Comparison of ENCODE assay signal across 25 mouse cellular contexts in genomic region chr1:168135545-168135944, GRCm38 (mm10).
A peak's percentile ranks its signal among the peaks of the same experiment; 100 is the strongest.
DNase-seq lines count a peak whose midpoint lies in the region; ATAC-seq lines count a peak whose summit lies in the region.
"Had no signal": no experiment of that assay in that cellular context is flagged by ENCODE, and none has a peak within 500 bp of the region (broad histone marks: within the 10 kb centered on the region; RNA-seq: fewer than 3 reads in every experiment).

No protein-coding gene starts in this region.

- no peaks in the 10 kb centered on the region for H3K36me3 ChIP-seq in midbrain, embryonic 11.5 days (ENCODE audit: control insufficient read depth, insufficient read depth, low read length)
- no peaks in the 10 kb centered on the region for H3K36me3 ChIP-seq in midbrain, embryonic 10.5 days
- H3K36me3 ChIP-seq in midbrain, embryonic 13.5 days: no peaks in the 10 kb centered on the region
- H3K36me3 ChIP-seq in midbrain, embryonic 16.5 days (ENCODE audit: control insufficient read depth, insufficient read depth, low read length): no peaks in the 10 kb centered on the region
- H3K36me3 ChIP-seq: heart, embryonic 12.5 days; heart, embryonic 15.5 days; hindbrain, embryonic 12.5 days had no signal

- H3K27ac ChIP-seq in midbrain, embryonic 11.5 days (ENCODE audit: low read depth, low read length): no peak overlapping the region
- no peak overlapping the region for H3K27ac ChIP-seq in midbrain, embryonic 10.5 days (replicated peaks)
- peak overlapping the region; percentile 57; the same call in 1 of the 2 replicates for H3K27ac ChIP-seq in midbrain, embryonic 13.5 days
- H3K27ac ChIP-seq in midbrain, embryonic 16.5 days (ENCODE audit: low read length): no peak overlapping the region
- H3K27ac ChIP-seq: gastrocnemius, adult 2 months; heart, embryonic 15.5 days; hindbrain, embryonic 12.5 days; hindbrain, postnatal 0 days had no signal

- H3K9ac ChIP-seq in midbrain, embryonic 11.5 days (ENCODE audit: low read length): no peak overlapping the region
- H3K9ac ChIP-seq in midbrain, embryonic 13.5 days (replicated peaks): no peak overlapping the region
- H3K9ac ChIP-seq in midbrain, embryonic 16.5 days (ENCODE audit: low read depth, low read length): no peak overlapping the region
- H3K9ac ChIP-seq: forebrain, postnatal 0 days; heart, embryonic 12.5 days; heart, embryonic 15.5 days; hindbrain, embryonic 12.5 days had no signal

- no peaks in the 10 kb centered on the region for H3K9me3 ChIP-seq in midbrain, embryonic 11.5 days (ENCODE audit: control insufficient read depth, low read length)
- no peaks in the 10 kb centered on the region for H3K9me3 ChIP-seq in midbrain, embryonic 10.5 days (replicated peaks)
- no peaks in the 10 kb centered on the region for H3K9me3 ChIP-seq in midbrain, embryonic 13.5 days
- H3K9me3 ChIP-seq in midbrain, embryonic 16.5 days (replicated peaks; ENCODE audit: control insufficient read depth, low read length, poor library complexity, severe bottlenecking): no peaks in the 10 kb centered on the region
- H3K9me3 ChIP-seq: heart, embryonic 12.5 days; heart, embryonic 15.5 days; hindbrain, embryonic 12.5 days had no signal

- H3K27me3 ChIP-seq in midbrain, embryonic 11.5 days (ENCODE audit: control insufficient read depth, insufficient read depth, low read length): no peaks in the 10 kb centered on the region
- no peaks in the 10 kb centered on the region for H3K27me3 ChIP-seq in midbrain, embryonic 10.5 days (ENCODE audit: low read depth, poor library complexity, severe bottlenecking)
- no peaks in the 10 kb centered on the region for H3K27me3 ChIP-seq in midbrain, embryonic 13.5 days
- H3K27me3 ChIP-seq in midbrain, embryonic 16.5 days (ENCODE audit: control insufficient read depth, insufficient read depth, low read depth, low read length): no peaks in the 10 kb centered on the region
- H3K27me3 ChIP-seq: heart, embryonic 12.5 days; heart, embryonic 15.5 days; hindbrain, embryonic 12.5 days had no signal

- 67% methylated on average over 7 of the region's 7 CpGs for WGBS in midbrain, embryonic 11.5 days
- WGBS in midbrain, embryonic 10.5 days: 79% methylated on average over 7 of the region's 7 CpGs
- 50% methylated on average over 7 of the region's 7 CpGs for WGBS in midbrain, embryonic 13.5 days
- WGBS in midbrain, embryonic 16.5 days: 37% methylated on average over 7 of the region's 7 CpGs

- H3K4me3 ChIP-seq in midbrain, embryonic 11.5 days (ENCODE audit: low read depth, low read length): no peak overlapping the region
- H3K4me3 ChIP-seq in midbrain, embryonic 10.5 days: no peak overlapping the region
- no peak overlapping the region for H3K4me3 ChIP-seq in midbrain, embryonic 13.5 days (replicated peaks)
- H3K4me3 ChIP-seq in midbrain, embryonic 16.5 days (ENCODE audit: low read depth, low read length): no peak overlapping the region
- H3K4me3 ChIP-seq: gastrocnemius, adult 2 months; heart, embryonic 12.5 days; heart, embryonic 15.5 days; hindbrain, embryonic 12.5 days had no signal

- DNase-seq in midbrain, embryonic 11.5 days (ENCODE audit: low spot score, missing footprints): peak; percentile 26
- no peak for DNase-seq in midbrain, embryonic 10.5 days (ENCODE audit: low spot score)
- DNase-seq in thymus, adult 18-20 months: no peak
- no peak for DNase-seq in gastrocnemius, adult 8-10 months (ENCODE audit: low spot score in 2 of 2)
- DNase-seq: adrenal gland, adult 8-10 months; adrenal gland, postnatal 25 days; cerebellum, adult 18-20 months; cerebellum, adult 9-10 months; cerebellum, postnatal 14 days; forebrain, postnatal 0 days; gastrocnemius, adult 2 months; gastrocnemius, postnatal 25 days; heart, adult 18-20 months; heart, postnatal 10 days; heart, postnatal 36 days had no signal

- ATAC-seq in midbrain, embryonic 11.5 days (ENCODE audit: low FRiP score): no peak
- ATAC-seq in midbrain, embryonic 13.5 days: peak; percentile 67; the same call in 1 of the 2 replicates
- peak; percentile 26; the same call in 1 of the 2 replicates for ATAC-seq in midbrain, embryonic 16.5 days
- ATAC-seq: activated CD4-positive, CD25-positive, alpha-beta regulatory T cell, adult 4 months; CD4-positive, CD25-positive, alpha-beta regulatory T cell, adult 4 months; forebrain, embryonic 14.5 days; forebrain, postnatal 0 days; hindbrain, postnatal 0 days; inflammation-experienced regulatory T-cells, adult 6 months had no signal

- H3K4me1 ChIP-seq in midbrain, embryonic 11.5 days (ENCODE audit: control insufficient read depth, insufficient read depth, low read length): no peaks in the 10 kb centered on the region
- peaks cover 17% of the 10 kb centered on the region; the same call in 1 of the 2 replicates for H3K4me1 ChIP-seq in midbrain, embryonic 10.5 days
- H3K4me1 ChIP-seq in midbrain, embryonic 13.5 days (replicated peaks): peaks cover 16% of the 10 kb centered on the region
- peaks cover 5% of the 10 kb centered on the region; the same call in 1 of the 2 replicates for H3K4me1 ChIP-seq in midbrain, embryonic 16.5 days (ENCODE audit: control insufficient read depth, insufficient read depth, low read length)

- H3K4me2 ChIP-seq in midbrain, embryonic 11.5 days: no peak overlapping the region
- no peak overlapping the region for H3K4me2 ChIP-seq in midbrain, embryonic 13.5 days (replicated peaks)
- no peak overlapping the region for H3K4me2 ChIP-seq in midbrain, embryonic 16.5 days (ENCODE audit: low read length)
- H3K4me2 ChIP-seq: heart, embryonic 12.5 days; heart, embryonic 15.5 days; hindbrain, embryonic 12.5 days had no signal
